ENCODE assay signal across 10 mouse cellular contexts in the genomic region with DNA sequence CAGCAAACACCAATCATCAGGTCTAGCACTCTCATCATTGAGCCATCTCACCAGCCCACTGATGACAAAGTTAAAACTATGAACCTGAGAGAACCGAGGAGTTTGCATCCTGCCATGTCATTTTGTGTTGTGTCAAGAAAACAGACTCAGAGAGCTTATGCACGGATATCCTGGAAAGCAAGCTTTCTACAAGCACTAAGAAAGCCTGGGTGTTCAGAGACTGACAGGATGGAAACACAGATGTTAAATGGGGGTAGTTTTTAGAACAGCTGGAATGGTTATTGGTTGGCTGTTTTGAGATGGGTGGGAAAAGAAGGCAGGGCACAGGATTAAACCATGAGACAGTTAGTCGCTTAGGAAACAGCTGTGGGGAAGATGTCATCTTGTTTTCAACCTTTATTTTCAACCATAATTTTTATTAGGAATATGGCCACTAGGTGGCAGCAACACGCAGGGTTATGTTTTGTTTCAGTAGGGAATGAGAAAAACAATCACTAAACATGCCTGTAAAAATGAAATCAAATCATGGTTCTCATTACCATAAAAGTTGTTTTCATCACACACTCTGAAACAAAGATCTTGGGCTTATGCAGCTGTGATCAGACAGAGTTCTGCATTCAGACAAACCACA. TPM values are rescaled to one million over a fixed set of nuclear protein-coding genes. Genes with fewer than 3 reads are reported as not detected.
A peak's percentile ranks its signal among the peaks of the same experiment; 100 is the strongest.
DNase-seq lines count a peak whose midpoint lies in the region; TF ChIP-seq lines count a peak whose summit lies in the region.
"Had no signal": no experiment of that assay in that cellular context is flagged by ENCODE, and none has a peak within 500 bp of the region (broad histone marks: within the 10 kb centered on the region; RNA-seq: fewer than 3 reads in every experiment).

No protein-coding gene starts in this region.

- no peaks in the 10 kb centered on the region for H3K4me1 ChIP-seq in heart, adult 2 months (ENCODE audit: control insufficient read depth, insufficient read depth, low read length)
- H3K4me1 ChIP-seq in heart, embryonic 10.5 days: no peaks in the 10 kb centered on the region
- H3K4me1 ChIP-seq: stomach, embryonic 15.5 days had no signal

- H3K79me2 ChIP-seq in heart, adult 2 months (replicated peaks; ENCODE audit: control insufficient read depth, insufficient read depth, low read length): no peaks in the 10 kb centered on the region

- H3K9ac ChIP-seq in heart, adult 2 months (ENCODE audit: low read depth, low read length): no peak overlapping the region
- H3K9ac ChIP-seq: stomach, embryonic 15.5 days had no signal

- 11% methylated on average over 4 of the region's 4 CpGs for WGBS in heart, adult 2 months
- WGBS in heart, embryonic 10.5 days: 29% methylated on average over 4 of the region's 4 CpGs

- intact Hi-C loops in heart, adult 2 months (cut with DNase I): loop anchor here (2.0 to 5.0 kb wide), 2 partner anchors 457 to 886 kb away; no protein-coding TSS in a partner anchor

- peak; percentile 16 to 29 for DNase-seq in heart, adult 2 months
- DNase-seq in heart, embryonic 10.5 days (ENCODE audit: low spot score): no peak
- peak; percentile 66 for DNase-seq in CD4-positive helper T cell, adult 2 months (ENCODE audit: low read depth, low spot score)
- peak; percentile 69 for DNase-seq in adrenal gland, postnatal 10 days
- DNase-seq in embryo, embryonic 9.5 days (ENCODE audit: extremely low spot score): peak; percentile 41
- peak; percentile 48 for DNase-seq in kidney, postnatal 14 days
- peak; percentile 71 for DNase-seq in lung, postnatal 10 days
- DNase-seq in spleen, adult 12 weeks (ENCODE audit: low spot score): peak; percentile 23

- no peak overlapping the region for H3K27ac ChIP-seq in heart, adult 2 months
- H3K27ac ChIP-seq in heart, embryonic 10.5 days: no peak overlapping the region
- H3K27ac ChIP-seq: stomach, embryonic 15.5 days had no signal

- H3K36me3 ChIP-seq in heart, adult 2 months (ENCODE audit: control insufficient read depth, insufficient read depth, low read length): no peaks in the 10 kb centered on the region
- no peaks in the 10 kb centered on the region for H3K36me3 ChIP-seq in heart, embryonic 10.5 days
- H3K36me3 ChIP-seq: stomach, embryonic 15.5 days had no signal

- TF ChIP-seq POLR2A in heart, adult 2 months (IDR thresholded peaks at IDR 0.05; ENCODE audit: insufficient read depth, low read depth, low read length): no peak

- H3K4me3 ChIP-seq in heart, adult 2 months: no peak overlapping the region
- H3K4me3 ChIP-seq in heart, embryonic 10.5 days: no peak overlapping the region
- H3K4me3 ChIP-seq: stomach, embryonic 15.5 days had no signal

- no peaks in the 10 kb centered on the region for H3K9me3 ChIP-seq in heart, embryonic 10.5 days
- H3K9me3 ChIP-seq: stomach, embryonic 15.5 days had no signal

- H3K27me3 ChIP-seq in heart, adult 2 months (ENCODE audit: control insufficient read depth, insufficient read depth, low read length): no peaks in the 10 kb centered on the region
- no peaks in the 10 kb centered on the region for H3K27me3 ChIP-seq in heart, embryonic 10.5 days (ENCODE audit: insufficient read depth, poor library complexity, severe bottlenecking)
- H3K27me3 ChIP-seq: stomach, embryonic 15.5 days had no signal

- no peak for TF ChIP-seq EP300 in heart, adult 2 months (IDR thresholded peaks at IDR 0.05; ENCODE audit: insufficient read depth, low read depth, low read length)

- TF ChIP-seq CTCF in heart, adult 2 months (IDR thresholded peaks at IDR 0.05): peak; percentile 87

RNA-seq across cellular contexts. Expression of a gene that starts 18.3 kb away (rescaled TPM):
- total RNA-seq in heart, adult 2 months (2021): under 1 TPM; 0.16 to 0.34 TPM
- polyA plus RNA-seq in heart, adult 2 months (2012; rRNA removed): 0.98 and 1.4 TPM in 2 replicates
- 1.5 and 1.9 TPM in 2 replicates for polyA plus RNA-seq in heart, embryonic 10.5 days (2016; fragmentation: Nextera tagmentation; extraction: Ambion mirVana)
- 1 to 10 TPM in 1 of 2 experiments, under 1 TPM in 1; 0.75 to 2.8 TPM for total RNA-seq in adrenal gland, postnatal 10 days (2021)

RNA-seq across cellular contexts. Expression of a gene that starts 22.7 kb away (rescaled TPM):
- total RNA-seq in heart, adult 2 months (2021): not detected
- polyA plus RNA-seq in heart, adult 2 months (2012; rRNA removed): 0.20 TPM in 1 of 2 replicates, not detected in the other
- polyA plus RNA-seq in heart, embryonic 10.5 days (2016; fragmentation: Nextera tagmentation; extraction: Ambion mirVana): 0.69 TPM in 1 of 2 replicates, not detected in the other
- total RNA-seq in adrenal gland, postnatal 10 days (2021): not detected
- total RNA-seq: left cerebral cortex, postnatal 36 days had no signal

RNA-seq across cellular contexts. Expression of a gene that starts 31.9 kb away (rescaled TPM):
- 1,000 to 10,000 TPM; 1,076 to 1,219 TPM for total RNA-seq in heart, adult 2 months (2021)
- polyA plus RNA-seq in heart, adult 2 months (2012; rRNA removed): 478 and 1,133 TPM in 2 replicates
- polyA plus RNA-seq in heart, embryonic 10.5 days (2016; fragmentation: Nextera tagmentation; extraction: Ambion mirVana): 677 and 779 TPM in 2 replicates
- 100 to 1,000 TPM; 533 to 569 TPM for total RNA-seq in adrenal gland, postnatal 10 days (2021)

RNA-seq across cellular contexts. Expression of a gene that starts 32.6 kb away (rescaled TPM):
- 10 to 100 TPM; 37.8 to 39.6 TPM for total RNA-seq in heart, adult 2 months (2021)
- polyA plus RNA-seq in heart, adult 2 months (2012; rRNA removed): 40.9 and 58.5 TPM in 2 replicates
- polyA plus RNA-seq in heart, embryonic 10.5 days (2016; fragmentation: Nextera tagmentation; extraction: Ambion mirVana): 124 and 146 TPM in 2 replicates
- 10 to 100 TPM; 59.0 to 60.8 TPM for total RNA-seq in adrenal gland, postnatal 10 days (2021)

RNA-seq across cellular contexts. Expression of a gene that starts 40.8 kb away (rescaled TPM):
- not detected for total RNA-seq in heart, adult 2 months (2021)
- 0.12 TPM in 1 of 2 replicates, not detected in the other for polyA plus RNA-seq in heart, adult 2 months (2012; rRNA removed)
- polyA plus RNA-seq in heart, embryonic 10.5 days (2016; fragmentation: Nextera tagmentation; extraction: Ambion mirVana): not detected in 2 replicates
- not detected for total RNA-seq in adrenal gland, postnatal 10 days (2021)
- total RNA-seq: left cerebral cortex, postnatal 36 days had no signal
- polyA plus RNA-seq: stomach, embryonic 15.5 days had no signal
